Mouse (Mus musculus): Measurements from ENCODE around the gene Tmc5. TPM values are rescaled to one million over a fixed set of nuclear protein-coding genes. Genes with fewer than 3 reads are reported as not detected.

The Tmc5 gene
- polyA plus RNA-seq, 1 experiment from 2014 or later: 0.20 TPM

GRCm38 (mm10) chr7:118599954-118600631, 3.0 kb downstream of the Tmc5 start:
- Histone ChIP-seq H3K27ac (ENCODE audit: low read length) (no peak overlapping the region), H3K27me3 (replicated peaks; ENCODE audit: insufficient read depth, low read length) (no peaks in the 10 kb centered on the region), H3K9ac (replicated peaks; ENCODE audit: low read depth) (no peak overlapping the region), H3K9me3 (ENCODE audit: low read length) (no peaks in the 10 kb centered on the region), H3K4me1 (ENCODE audit: insufficient read depth, low read depth, low read length) (peaks cover 4% of the 10 kb centered on the region; the same call in 1 of the 2 replicates), H3K4me3 (ENCODE audit: low read depth, low read length) (no peak overlapping the region), H3K36me3 (ENCODE audit: insufficient read depth, low read length) (no peaks in the 10 kb centered on the region), H3K4me2 (replicated peaks; ENCODE audit: low read depth, low read length) (no peak overlapping the region)
- 68% methylated on average over 12 of the region's 12 CpGs for WGBS
- no peak for TF ChIP-seq CTCF (IDR thresholded peaks at IDR 0.05)
- no peak for TF ChIP-seq EP300 (IDR thresholded peaks at IDR 0.05)
- ATAC-seq (no peak), DNase-seq (ENCODE audit: low spot score) (no peak)

- no peaks in the 10 kb centered on the region for H3K27me3 ChIP-seq (replicated peaks; ENCODE audit: insufficient read depth, low read length)
- 42% methylated on average over 8 of the region's 8 CpGs for WGBS
- H3K27ac ChIP-seq (ENCODE audit: low read length): 0 out of 2 replicates have a peak overlapping the region, but pooled peaks have one; percentile 49
- peaks cover 4% of the 10 kb centered on the region; the same call in 1 of the 2 replicates for H3K4me1 ChIP-seq (ENCODE audit: insufficient read depth, low read depth, low read length)
- H3K9me3 ChIP-seq (ENCODE audit: low read length): no peaks in the 10 kb centered on the region
- DNase-seq (ENCODE audit: low spot score) (peak; percentile 89), ATAC-seq (peak; percentile 94)
- TF ChIP-seq CTCF (IDR thresholded peaks at IDR 0.05) (no peak), EP300 (IDR thresholded peaks at IDR 0.05) (no peak)
- no peak overlapping the region for H3K9ac ChIP-seq (replicated peaks; ENCODE audit: low read depth)
- H3K4me2 ChIP-seq (replicated peaks; ENCODE audit: low read depth, low read length): no peak overlapping the region
- H3K4me3 ChIP-seq (ENCODE audit: low read depth, low read length): no peak overlapping the region
- H3K36me3 ChIP-seq (ENCODE audit: insufficient read depth, low read length): no peaks in the 10 kb centered on the region
Observed at GRCm38 (mm10) chr7:118604842-118605241, 7.7 kb downstream of the Tmc5 start.

GRCm38 (mm10) chr7:118609815-118610214, 12.7 kb downstream of the Tmc5 start:
- DNase-seq (ENCODE audit: low spot score) (no peak), ATAC-seq (no peak)
- peaks cover under 1% of the 10 kb centered on the region; the same call in 1 of the 2 replicates for H3K4me1 ChIP-seq (ENCODE audit: insufficient read depth, low read depth, low read length)
- H3K4me3 ChIP-seq (ENCODE audit: low read depth, low read length): no peak overlapping the region
- no peak overlapping the region for H3K9ac ChIP-seq (replicated peaks; ENCODE audit: low read depth)
- no peak overlapping the region for H3K27ac ChIP-seq (ENCODE audit: low read length)
- TF ChIP-seq EP300 (IDR thresholded peaks at IDR 0.05) (no peak), CTCF (IDR thresholded peaks at IDR 0.05) (no peak)
- no peaks in the 10 kb centered on the region for H3K36me3 ChIP-seq (ENCODE audit: insufficient read depth, low read length)
- no peaks in the 10 kb centered on the region for H3K27me3 ChIP-seq (replicated peaks; ENCODE audit: insufficient read depth, low read length)
- no peaks in the 10 kb centered on the region for H3K9me3 ChIP-seq (ENCODE audit: low read length)
- H3K4me2 ChIP-seq (replicated peaks; ENCODE audit: low read depth, low read length): no peak overlapping the region
- 75% methylated on average over 7 of the region's 7 CpGs for WGBS

- Histone ChIP-seq H3K27me3 (replicated peaks; ENCODE audit: insufficient read depth, low read length) (no peaks in the 10 kb centered on the region), H3K36me3 (ENCODE audit: insufficient read depth, low read length) (no peaks in the 10 kb centered on the region), H3K27ac (ENCODE audit: low read length) (no peak overlapping the region), H3K4me1 (ENCODE audit: insufficient read depth, low read depth, low read length) (no peaks in the 10 kb centered on the region), H3K9me3 (ENCODE audit: low read length) (no peaks in the 10 kb centered on the region), H3K4me3 (ENCODE audit: low read depth, low read length) (no peak overlapping the region), H3K9ac (replicated peaks; ENCODE audit: low read depth) (no peak overlapping the region), H3K4me2 (replicated peaks; ENCODE audit: low read depth, low read length) (no peak overlapping the region)
- ATAC-seq (no peak), DNase-seq (ENCODE audit: low spot score) (no peak)
- TF ChIP-seq EP300 (IDR thresholded peaks at IDR 0.05) (no peak), CTCF (IDR thresholded peaks at IDR 0.05) (no peak)
- WGBS: 82% methylated on average over 12 of the region's 13 CpGs
Observed at GRCm38 (mm10) chr7:118610721-118611120, 13.6 kb downstream of the Tmc5 start.

- DNase-seq (ENCODE audit: low spot score) (no peak), ATAC-seq (no peak)
- H3K4me1 ChIP-seq (ENCODE audit: insufficient read depth, low read depth, low read length): no peaks in the 10 kb centered on the region
- H3K27ac ChIP-seq (ENCODE audit: low read length): no peak overlapping the region
- no peak overlapping the region for H3K4me2 ChIP-seq (replicated peaks; ENCODE audit: low read depth, low read length)
- WGBS: 62% methylated on average over 4 of the region's 4 CpGs
- H3K9me3 ChIP-seq (ENCODE audit: low read length): no peaks in the 10 kb centered on the region
- H3K4me3 ChIP-seq (ENCODE audit: low read depth, low read length): no peak overlapping the region
- H3K27me3 ChIP-seq (replicated peaks; ENCODE audit: insufficient read depth, low read length): no peaks in the 10 kb centered on the region
- TF ChIP-seq EP300 (IDR thresholded peaks at IDR 0.05) (no peak), CTCF (IDR thresholded peaks at IDR 0.05) (no peak)
- no peaks in the 10 kb centered on the region for H3K36me3 ChIP-seq (ENCODE audit: insufficient read depth, low read length)
- H3K9ac ChIP-seq (replicated peaks; ENCODE audit: low read depth): no peak overlapping the region
Observed at GRCm38 (mm10) chr7:118611185-118611749, 14.2 kb downstream of the Tmc5 start.

- WGBS: 49% methylated on average over 8 of the region's 8 CpGs
- TF ChIP-seq CTCF (IDR thresholded peaks at IDR 0.05): no peak
- TF ChIP-seq EP300 (IDR thresholded peaks at IDR 0.05): no peak
- Histone ChIP-seq H3K9ac (replicated peaks; ENCODE audit: low read depth) (no peak overlapping the region), H3K4me1 (ENCODE audit: insufficient read depth, low read depth, low read length) (no peaks in the 10 kb centered on the region), H3K4me2 (replicated peaks; ENCODE audit: low read depth, low read length) (no peak overlapping the region), H3K27ac (ENCODE audit: low read length) (no peak overlapping the region), H3K27me3 (replicated peaks; ENCODE audit: insufficient read depth, low read length) (no peaks in the 10 kb centered on the region), H3K9me3 (ENCODE audit: low read length) (no peaks in the 10 kb centered on the region), H3K4me3 (ENCODE audit: low read depth, low read length) (no peak overlapping the region), H3K36me3 (ENCODE audit: insufficient read depth, low read length) (no peaks in the 10 kb centered on the region)
- ATAC-seq (no peak), DNase-seq (ENCODE audit: low spot score) (no peak)
Observed at GRCm38 (mm10) chr7:118611933-118612332, 14.8 kb downstream of the Tmc5 start.
